Mouse (Mus musculus) gastrocnemius, postnatal 25 days (tissue): ENCODE data around the gene Rab11fip5. TPM values are rescaled to one million over a fixed set of nuclear protein-coding genes. Genes with fewer than 3 reads are reported as not detected.

ENCODE experiments used
- DNase-seq: peaks from one replicate; pipeline ENCODE4 v3.0.0; 2022
- long read RNA-seq, 2 experiments: library from polyadenylated mRNA; stranded (forward); transcript quantifications; one replicate each; pipeline ENCODE4 v2.0.0; 2021
- total RNA-seq, 2 experiments: library from RNA; stranded (reverse); gene quantifications; 1 replicate in 1 of 2; 2 replicates in 1 of 2; pipeline ENCODE4 v1.2.3; 2021

The Rab11fip5 gene
- 10 to 100 TPM; 22.7 to 26.5 TPM for total RNA-seq
- long read RNA-seq, experiment 1, full-length matches to known transcripts: 6 of 9 reads
- long read RNA-seq, experiment 1, partial matches to known transcripts: 1 of 9 reads
- long read RNA-seq, experiment 1, other reads (novel, unspliced or antisense): 2 of 9 reads
- long read RNA-seq, experiment 2, full-length matches to known transcripts: 16 of 28 reads
- long read RNA-seq, experiment 2, partial matches to known transcripts: 5 of 28 reads
- long read RNA-seq, experiment 2, other reads (novel, unspliced or antisense): 7 of 28 reads

GRCm38 (mm10) chr6:85373951-85374733, at the start of gene Rab11fip5:
TSS of gene Rab11fip5 (minus strand) at chr6:85374634.
- DNase-seq: peak; percentile 36

- DNase-seq: no peak
Observed at GRCm38 (mm10) chr6:85423836-85424379, 49.5 kb upstream of the Rab11fip5 start, which contains the start of gene Noto. TSS of gene Noto (plus strand) at chr6:85423886.

- no peak for DNase-seq
Observed at GRCm38 (mm10) chr6:85419150-85419549, 44.7 kb upstream of the Rab11fip5 start.

GRCm38 (mm10) chr6:85415829-85416228, 41.4 kb upstream of the Rab11fip5 start:
- DNase-seq: no peak

- peak; percentile 31 for DNase-seq
Observed at GRCm38 (mm10) chr6:85410771-85411273, 36.4 kb upstream of the Rab11fip5 start.

- no peak for DNase-seq
Observed at GRCm38 (mm10) chr6:85409003-85409402, 34.6 kb upstream of the Rab11fip5 start.

- DNase-seq: no peak
Observed at GRCm38 (mm10) chr6:85403039-85403438, 28.6 kb upstream of the Rab11fip5 start.

- DNase-seq: no peak
Observed at GRCm38 (mm10) chr6:85402613-85403012, 28.2 kb upstream of the Rab11fip5 start.

- no peak for DNase-seq
Observed at GRCm38 (mm10) chr6:85399715-85400114, 25.3 kb upstream of the Rab11fip5 start.

- DNase-seq: no peak
Observed at GRCm38 (mm10) chr6:85397165-85397564, 22.7 kb upstream of the Rab11fip5 start.

- no peak for DNase-seq
Observed at GRCm38 (mm10) chr6:85395360-85395759, 20.9 kb upstream of the Rab11fip5 start.

GRCm38 (mm10) chr6:85391803-85392202, 17.4 kb upstream of the Rab11fip5 start:
- peak; percentile 28 for DNase-seq

- DNase-seq: no peak
Observed at GRCm38 (mm10) chr6:85388608-85389007, 14.2 kb upstream of the Rab11fip5 start.

GRCm38 (mm10) chr6:85382791-85383190, 8.4 kb upstream of the Rab11fip5 start:
- DNase-seq: no peak

GRCm38 (mm10) chr6:85381648-85382020, 7.2 kb upstream of the Rab11fip5 start:
- DNase-seq: no peak

- DNase-seq: no peak
Observed at GRCm38 (mm10) chr6:85380901-85381647, 6.6 kb upstream of the Rab11fip5 start.

- peak; percentile 77 for DNase-seq
Observed at GRCm38 (mm10) chr6:85380201-85380900, 5.9 kb upstream of the Rab11fip5 start.

GRCm38 (mm10) chr6:85378629-85379028, 4.2 kb upstream of the Rab11fip5 start:
- DNase-seq: no peak

GRCm38 (mm10) chr6:85377876-85378275, 3.4 kb upstream of the Rab11fip5 start:
- DNase-seq: no peak

GRCm38 (mm10) chr6:85377066-85377734, 2.8 kb upstream of the Rab11fip5 start:
- no peak for DNase-seq

- DNase-seq: peak; percentile 95
Observed at GRCm38 (mm10) chr6:85374734-85375114, 290 bp upstream of the Rab11fip5 start.
